Mouse (Mus musculus) embryonic facial prominence, embryonic 15.5 days (tissue): ENCODE results near the gene Msh6. TPM values are rescaled to one million over a fixed set of nuclear protein-coding genes. Genes with fewer than 3 reads are reported as not detected.
A peak's percentile ranks its signal among the peaks of the same experiment; 100 is the strongest.

Source experiments
- ATAC-seq: fragments of 200-750 bp; cut with Nextera tagmentation; 2 replicates; pipeline ENCODE4 v1.8.0; 2017; ENCODE audit warnings: low read depth, moderate TSS enrichment; ENCODE audit not compliant: insufficient number of reproducible peaks, low FRiP score, low TSS enrichment
- H3K27ac ChIP-seq: fragments of 300-500 bp; sonication (generic); replicated peaks from 2 replicates; pipeline ENCODE4 v1.5.1; 2015; ENCODE audit warnings: mild to moderate bottlenecking, inconsistent platforms
- H3K27me3 ChIP-seq: fragments of 300-500 bp; sonication (generic); 2 replicates; pipeline ENCODE4 v1.6.1; 2015; ENCODE audit warnings: inconsistent platforms
- H3K36me3 ChIP-seq: fragments of 300-500 bp; sonication (generic); 2 replicates; pipeline ENCODE4 v1.6.1; 2015; ENCODE audit warnings: mild to moderate bottlenecking, inconsistent platforms
- H3K4me1 ChIP-seq: fragments of 300-500 bp; sonication (generic); 2 replicates; pipeline ENCODE4 v1.6.1; 2015; ENCODE audit warnings: inconsistent platforms
- H3K4me2 ChIP-seq: fragments of 300-500 bp; sonication (generic); replicated peaks from 2 replicates; pipeline ENCODE4 v1.6.1; 2015; ENCODE audit warnings: mild to moderate bottlenecking, inconsistent platforms
- H3K4me3 ChIP-seq: fragments of 300-500 bp; sonication (generic); replicated peaks from 2 replicates; pipeline ENCODE4 v1.5.1; 2015; ENCODE audit warnings: mild to moderate bottlenecking, inconsistent platforms
- H3K9ac ChIP-seq: fragments of 300-500 bp; sonication (generic); 2 replicates; pipeline ENCODE4 v1.6.1; 2015; ENCODE audit warnings: inconsistent platforms
- H3K9me3 ChIP-seq: fragments of 300-500 bp; sonication (generic); replicated peaks from 2 replicates; pipeline ENCODE4 v1.6.1; 2016; ENCODE audit warnings: inconsistent platforms
- WGBS: fragments of 180-500 bp; shearing (Covaris S2); methylation state at CpG from one replicate; pipeline ENCODE4 v1.1.7; 2015; 5-methylcytosine and 5-hydroxymethylcytosine counted together
- polyA plus RNA-seq: library from polyadenylated mRNA; unstranded; fragments of >200 nt; fragmentation: Nextera tagmentation; extraction: Ambion mirVana; gene quantifications from 2 replicates; pipeline ENCODE4 v1.2.1, GENCODE M21; 2015

Gene Msh6
- polyA plus RNA-seq, 1 experiment from 2014 or later = 40.0 TPM

DNA sequence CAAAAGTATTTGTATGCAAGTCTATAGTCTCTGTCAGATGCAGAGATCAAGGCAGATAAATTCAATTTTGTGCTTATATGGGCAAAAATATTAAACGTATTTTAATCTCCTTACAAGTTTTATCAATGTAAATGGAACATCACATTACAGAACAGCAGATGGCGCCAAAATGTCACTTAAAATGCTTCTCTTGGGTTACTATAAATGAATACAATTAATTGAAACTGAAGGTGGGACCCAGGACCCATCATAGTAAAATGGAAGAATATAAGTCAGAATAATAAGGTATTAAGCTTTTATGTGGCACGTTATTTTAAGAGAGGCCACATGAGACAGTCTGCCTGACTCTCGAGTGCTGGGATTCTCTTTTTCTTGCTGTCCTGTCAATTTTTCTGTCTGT lies 50.4 kb downstream of the Msh6 start:
- no peak for ATAC-seq
- no peak overlapping the region for H3K9ac ChIP-seq
- H3K4me2 ChIP-seq = no peak overlapping the region
- no peak overlapping the region for H3K4me3 ChIP-seq
- H3K27me3 ChIP-seq = no peaks in the 10 kb centered on the region
- 39% methylated on average over 4 of the region's 4 CpGs for WGBS
- no peaks in the 10 kb centered on the region for H3K9me3 ChIP-seq
- H3K27ac ChIP-seq = no peak overlapping the region
- H3K36me3 ChIP-seq = no peaks in the 10 kb centered on the region
- 0 out of 2 replicates have a peak, but pooled peaks cover 5% of the 10 kb centered on the region for H3K4me1 ChIP-seq

DNA sequence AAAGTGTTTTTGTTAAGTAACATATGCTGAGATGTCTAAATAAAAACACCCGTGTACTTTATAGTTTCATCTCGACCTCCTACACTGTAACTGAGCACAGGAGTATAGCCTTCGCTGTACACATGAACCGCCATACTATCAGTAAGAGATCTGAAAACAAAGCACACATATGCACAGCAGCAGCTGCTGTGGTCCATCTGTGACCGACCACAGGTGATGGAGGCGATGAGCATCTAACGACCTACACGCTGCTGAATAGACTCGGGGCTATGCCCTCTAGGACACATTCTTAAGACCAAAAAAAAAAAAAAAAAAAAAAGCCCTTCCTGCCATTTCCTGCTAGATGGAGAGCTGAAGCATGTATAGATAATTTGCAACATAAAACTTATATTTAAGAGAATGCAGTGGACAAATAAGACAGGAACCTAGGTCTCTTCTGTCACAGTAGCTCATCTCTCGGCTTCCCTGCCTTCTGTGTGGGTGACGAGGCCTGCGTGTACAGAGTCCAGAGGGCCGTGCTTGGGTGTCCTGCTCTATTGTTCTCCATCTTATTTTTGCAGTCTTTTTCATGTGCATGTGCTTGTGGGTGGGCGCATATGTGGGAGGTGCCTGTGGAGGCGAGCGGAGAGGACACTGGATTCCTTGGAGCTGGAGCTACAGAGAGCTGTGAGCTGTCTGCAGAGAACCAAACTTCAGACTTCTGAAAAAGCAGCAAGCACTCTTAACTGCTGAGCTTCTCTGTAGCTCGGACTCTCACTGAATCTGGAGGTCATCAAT lies 54.5 kb downstream of the Msh6 start:
- 0 out of 2 replicates have a peak, but pooled peaks have one; percentile 19 for ATAC-seq
- 81% methylated on average over 17 of the region's 17 CpGs for whole genome bisulfite sequencing
- H3K9me3 ChIP-seq = no peaks in the 10 kb centered on the region

DNA sequence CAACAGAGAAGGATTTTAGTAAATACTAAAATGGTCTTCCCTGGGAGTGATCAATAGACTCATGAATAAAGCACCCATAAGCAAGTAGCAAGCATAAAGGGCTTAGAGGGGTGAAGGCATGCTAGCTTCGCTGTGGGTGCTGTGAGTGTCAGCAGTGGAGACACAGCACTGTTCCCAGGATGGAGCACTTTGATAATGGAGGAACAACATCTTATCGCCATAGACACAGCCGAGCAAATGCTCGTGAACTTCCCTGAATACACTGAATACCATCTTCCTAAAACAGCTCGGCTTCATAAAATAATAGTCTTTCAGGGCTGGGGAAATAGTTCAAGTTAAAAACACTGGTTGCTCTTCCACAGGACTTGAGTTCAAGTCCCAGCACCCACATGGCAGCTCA lies 56.9 kb downstream of the Msh6 start:
- no peaks in the 10 kb centered on the region for H3K36me3 ChIP-seq
- no peaks in the 10 kb centered on the region for H3K9me3 ChIP-seq
- H3K27ac ChIP-seq = no peak overlapping the region
- 0 out of 2 replicates have a peak, but pooled peaks cover 5% of the 10 kb centered on the region for H3K4me1 ChIP-seq
- ATAC-seq = no peak
- no peaks in the 10 kb centered on the region for H3K27me3 ChIP-seq
- H3K9ac ChIP-seq = no peak overlapping the region
- no peak overlapping the region for H3K4me2 ChIP-seq
- 91% methylated on average over 5 of the region's 5 CpGs for WGBS
- no peak overlapping the region for H3K4me3 ChIP-seq

More for the DNA sequence above, 54.5 kb downstream of the Msh6 start:
- no peaks in the 10 kb centered on the region for H3K36me3 ChIP-seq
- no peak overlapping the region for H3K9ac ChIP-seq
- H3K4me2 ChIP-seq = no peak overlapping the region
- H3K27me3 ChIP-seq = no peaks in the 10 kb centered on the region
- no peak overlapping the region for H3K27ac ChIP-seq
- H3K4me1 ChIP-seq = 0 out of 2 replicates have a peak, but pooled peaks cover 5% of the 10 kb centered on the region
- H3K4me3 ChIP-seq = no peak overlapping the region

DNA sequence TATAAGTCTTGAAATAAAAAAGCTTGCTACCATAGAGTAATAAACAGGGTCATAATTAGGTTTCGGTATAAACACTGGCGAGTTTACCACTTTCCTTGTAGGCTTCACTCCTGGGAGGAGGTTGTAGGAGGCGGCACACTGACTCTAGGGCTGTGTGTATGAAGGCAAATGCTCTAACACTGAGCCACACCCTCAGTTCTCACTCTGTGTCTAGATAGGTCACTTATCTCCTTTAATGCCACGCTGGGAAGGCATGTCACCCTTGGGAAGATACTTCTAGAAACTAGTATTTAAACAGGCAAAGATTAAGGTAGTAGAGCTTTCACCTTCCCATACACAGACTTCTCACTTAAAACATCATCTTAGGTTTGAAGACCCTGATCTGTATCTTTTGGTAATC lies 59.6 kb downstream of the Msh6 start:
- H3K4me3 ChIP-seq = no peak overlapping the region
- H3K4me1 ChIP-seq = 0 out of 2 replicates have a peak, but pooled peaks cover 5% of the 10 kb centered on the region
- no peak for ATAC-seq
- no peaks in the 10 kb centered on the region for H3K9me3 ChIP-seq
- H3K36me3 ChIP-seq = no peaks in the 10 kb centered on the region
- H3K27ac ChIP-seq = no peak overlapping the region
- no peaks in the 10 kb centered on the region for H3K27me3 ChIP-seq
- no peak overlapping the region for H3K9ac ChIP-seq
- WGBS = 94% methylated on average over 4 of the region's 4 CpGs
- H3K4me2 ChIP-seq = no peak overlapping the region

Other genes starting within 250 kb of the Msh6 start
- gene Kcnk12, start 177.1 kb upstream of the Msh6 start, polyA plus RNA-seq = 0.29 and 0.30 TPM in 2 replicates
- gene Rpl36-ps4, start 54.1 kb upstream of the Msh6 start, polyA plus RNA-seq = not detected in 2 replicates
- gene Fbxo11, start 90.2 kb downstream of the Msh6 start, polyA plus RNA-seq = 19.4 and 19.6 TPM in 2 replicates